Mouse (Mus musculus) bone marrow macrophage, adult 2 months (primary cell): Measurements from ENCODE around the gene Zfp281.

Experiments used
- CTCF ChIP-seq: IDR thresholded peaks from 2 replicates; pipeline ENCODE4 v1.5.1; 2012; ENCODE audit warnings: low read depth, mild to moderate bottlenecking, low read length, moderate library complexity
- POLR2A ChIP-seq: IDR thresholded peaks from 2 replicates; pipeline ENCODE4 v1.6.1; 2012; ENCODE audit warnings: mild to moderate bottlenecking, low read depth, low read length, borderline replicate concordance

- TF ChIP-seq POLR2A: no peak
- no peak for TF ChIP-seq CTCF
Observed at GRCm38 (mm10) chr1:136664921-136665582, 40.4 kb downstream of the Zfp281 start.
